Mouse (Mus musculus) myocyte (in vitro differentiated cells): ENCODE data around the gene Hacd4.

Experiments used
- E2F4 ChIP-seq: IDR thresholded peaks from one replicate; pipeline ENCODE4 v1.6.1; 2011; ENCODE audit warnings: mild to moderate bottlenecking, control low read depth, moderate library complexity; ENCODE audit not compliant: insufficient read depth
- POLR2A ChIP-seq: IDR thresholded peaks from one replicate; pipeline ENCODE4 v1.6.1; 2011; ENCODE audit warnings: low read depth, mild to moderate bottlenecking, control low read depth, moderate library complexity; ENCODE audit not compliant: insufficient read length
- POLR2AphosphoS2 ChIP-seq: IDR thresholded peaks from one replicate; pipeline ENCODE4 v1.6.1; 2011; ENCODE audit warnings: low read depth, control low read depth; ENCODE audit not compliant: insufficient read length
- TCF12 ChIP-seq: IDR thresholded peaks from one replicate; pipeline ENCODE4 v1.6.1; 2011; ENCODE audit warnings: mild to moderate bottlenecking, control low read depth; ENCODE audit not compliant: poor library complexity, insufficient read depth, severe bottlenecking

DNA sequence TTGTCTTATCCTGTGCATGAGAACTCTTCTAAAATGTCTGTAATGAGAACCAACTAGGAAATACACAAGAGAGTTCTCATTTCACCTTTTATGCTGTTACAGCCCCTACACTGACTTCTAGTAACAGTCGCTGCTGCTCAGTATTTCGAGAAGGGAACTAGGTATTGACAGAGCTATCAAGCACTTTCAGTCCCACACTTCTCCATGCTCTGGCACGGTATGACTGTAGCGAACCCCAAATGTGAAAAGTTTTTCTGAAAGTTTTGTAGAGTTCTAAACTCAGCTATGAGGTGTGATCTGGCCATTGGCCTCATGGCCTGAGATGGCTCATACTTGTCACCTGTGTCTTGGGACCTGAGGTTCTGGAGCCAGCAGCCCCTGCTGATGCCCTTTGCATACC, 29.4 kb downstream of the Hacd4 start:
- no peak for TF ChIP-seq POLR2A
- TF ChIP-seq E2F4: no peak
- no peak for TF ChIP-seq TCF12
- no peak for TF ChIP-seq POLR2AphosphoS2
